Mouse (Mus musculus) kidney, adult 10 weeks (tissue): ENCODE results near the gene Klk1b22. TPM values are rescaled to one million over a fixed set of nuclear protein-coding genes. Genes with fewer than 3 reads are reported as not detected.

Experiments
- polyA plus RNA-seq: library from polyadenylated mRNA; stranded (reverse); fragments of 350-450 nt; fragmentation: Illumina TruSeq; extraction: RNeasy Lipid Tissue Mini Kit (QIAGEN cat#74804); gene quantifications from one replicate; pipeline ENCODE4 v1.2.3, GENCODE M21; 2014; ENCODE audit warnings: low read depth, low replicate concordance

The Klk1b22 gene
- 1.8 TPM for polyA plus RNA-seq

DNA sequence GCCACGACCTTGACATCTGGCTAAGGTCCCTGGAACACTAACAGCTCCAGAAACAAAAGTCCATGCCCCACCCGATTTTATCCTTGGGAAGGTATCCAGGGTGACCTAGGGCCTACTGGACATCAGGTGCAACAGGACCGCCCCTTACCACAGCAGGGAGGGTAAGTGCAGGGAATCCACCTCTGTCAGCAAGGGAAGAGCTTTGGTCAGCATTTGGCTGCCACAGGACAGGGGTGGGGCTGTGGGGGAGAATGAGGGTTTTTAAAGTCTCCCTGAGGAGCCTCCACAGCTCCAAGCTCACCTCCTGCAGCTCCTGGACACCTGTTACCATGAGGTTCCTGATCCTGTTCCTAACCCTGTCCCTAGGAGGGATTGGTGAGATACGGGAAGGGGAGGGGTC is at the start of gene Klk1b22:
Klk1b22 (plus strand) TSS at position 301 of the 400 bp plus-strand sequence.

DNA sequence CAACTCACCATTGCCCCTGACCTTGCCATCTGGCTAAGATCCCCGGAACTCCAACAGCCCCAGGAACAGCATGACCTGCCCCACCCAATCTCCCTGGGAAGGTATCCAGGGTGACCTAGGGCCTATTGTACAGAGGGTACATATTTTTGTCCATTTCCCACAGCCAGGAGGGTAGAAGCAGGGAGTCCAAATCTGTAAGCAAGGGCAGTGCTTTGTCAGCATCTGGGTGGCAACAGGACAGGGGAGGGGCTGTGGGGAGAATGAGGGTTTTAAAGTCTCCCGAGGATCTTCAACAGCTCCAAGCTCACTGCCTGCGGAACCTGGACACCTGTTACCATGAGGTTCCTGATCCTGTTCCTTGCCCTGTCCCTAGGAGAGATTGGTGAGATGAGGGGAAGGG is 10.4 kb upstream of the Klk1b22 start, which contains the start of gene Klk1b21:
Klk1b21 (plus strand) TSS at position 301 of the 400 bp plus-strand sequence.

DNA sequence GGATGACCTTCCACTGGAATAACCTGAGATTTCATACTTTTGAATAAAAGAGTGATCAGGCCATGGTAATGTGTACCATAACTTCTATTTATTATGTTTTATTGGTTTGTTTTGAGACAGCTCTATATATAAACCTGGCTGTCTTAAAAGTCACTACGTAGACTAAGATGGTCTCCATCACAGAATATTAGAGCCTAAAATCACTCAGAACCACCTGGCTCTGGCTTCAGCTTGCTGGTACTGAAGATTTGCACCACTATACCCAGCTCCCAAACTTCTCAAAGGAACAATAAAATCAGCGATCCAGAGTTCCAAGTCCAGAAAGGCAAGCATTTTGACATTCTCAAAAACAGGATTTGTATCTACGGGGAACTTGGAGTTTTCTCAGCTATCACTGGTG is 24.0 kb downstream of the Klk1b22 start, which contains the start of gene Klk1b16:
Klk1b16 (plus strand) TSS at position 301 of the 400 bp plus-strand sequence.

Other genes with a start within 250 kb of the Klk1b22 start
- not detected for gene Klk4, start 231.5 kb upstream of the Klk1b22 start, polyA plus RNA-seq
- gene Klk15, start 178.9 kb upstream of the Klk1b22 start, polyA plus RNA-seq: not detected
- 0.57 TPM for gene Klk1b8, start 162.0 kb upstream of the Klk1b22 start, polyA plus RNA-seq
- gene Klk1b1, start 145.9 kb upstream of the Klk1b22 start, polyA plus RNA-seq: not detected
- gene Klk1b9, start 136.6 kb upstream of the Klk1b22 start, polyA plus RNA-seq: 0.97 TPM
- not detected for gene Klk1b11, start 116.8 kb upstream of the Klk1b22 start, polyA plus RNA-seq
- not detected for gene Klk1b26, start 100.5 kb upstream of the Klk1b22 start, polyA plus RNA-seq
- gene Klk1b27, start 60.4 kb upstream of the Klk1b22 start, polyA plus RNA-seq: 0.93 TPM
- not detected for gene Klk1b21, start 10.3 kb upstream of the Klk1b22 start, polyA plus RNA-seq
- gene Klk1b16, start 24.1 kb downstream of the Klk1b22 start, polyA plus RNA-seq: not detected
- 0.77 TPM for gene Klk1b24, start 75.6 kb downstream of the Klk1b22 start, polyA plus RNA-seq
- 0.93 TPM for gene Klk1b3, start 85.5 kb downstream of the Klk1b22 start, polyA plus RNA-seq
- not detected for gene Klk1b4, start 94.8 kb downstream of the Klk1b22 start, polyA plus RNA-seq
- 1.9 TPM for gene Klk1b5, start 103.3 kb downstream of the Klk1b22 start, polyA plus RNA-seq
- 786 TPM for gene Klk1, start 112.7 kb downstream of the Klk1b22 start, polyA plus RNA-seq
- gene Gm36864, start 123.5 kb downstream of the Klk1b22 start, polyA plus RNA-seq: not detected
- gene 1700028J19Rik, start 134.0 kb downstream of the Klk1b22 start, polyA plus RNA-seq: 1.6 TPM
- gene 2410002F23Rik, start 134.0 kb downstream of the Klk1b22 start, polyA plus RNA-seq: 13.6 TPM
- gene Acp4, start 144.7 kb downstream of the Klk1b22 start, polyA plus RNA-seq: not detected
- gene Gm15517, start 148.8 kb downstream of the Klk1b22 start, polyA plus RNA-seq: not detected
- 1.8 TPM for gene Clec11a, start 194.2 kb downstream of the Klk1b22 start, polyA plus RNA-seq
- gene Shank1, start 197.6 kb downstream of the Klk1b22 start, polyA plus RNA-seq: not detected